Mouse (Mus musculus) thymus, adult 2 months (tissue): ENCODE results near the gene Cemip2. TPM values are rescaled to one million over a fixed set of nuclear protein-coding genes. Genes with fewer than 3 reads are reported as not detected.

Source experiments
- DNase-seq: peaks from one replicate; pipeline ENCODE4 v3.0.0; 2021
- H3K27ac ChIP-seq: fragments of 200-500 bp; 2 replicates; pipeline ENCODE4 v1.5.1; 2012; ENCODE audit warnings: low read length, control low read depth; ENCODE audit not compliant: control insufficient read depth, insufficient read depth
- H3K27me3 ChIP-seq: fragments of 200-500 bp; 2 replicates; pipeline ENCODE4 v1.6.1; 2012; ENCODE audit warnings: mild to moderate bottlenecking, low read length, moderate library complexity, mixed read lengths; ENCODE audit not compliant: control insufficient read depth, insufficient read depth
- H3K36me3 ChIP-seq: fragments of 200-500 bp; 2 replicates; pipeline ENCODE4 v1.6.1; 2012; ENCODE audit warnings: mild to moderate bottlenecking, low read length, moderate library complexity; ENCODE audit not compliant: control insufficient read depth, insufficient read depth
- H3K4me1 ChIP-seq: fragments of 200-500 bp; replicated peaks from 2 replicates; pipeline ENCODE4 v1.6.1; 2012; ENCODE audit warnings: low read length; ENCODE audit not compliant: control insufficient read depth, insufficient read depth
- H3K4me3 ChIP-seq: fragments of 200-500 bp; 2 replicates; pipeline ENCODE4 v1.5.1; 2012; ENCODE audit warnings: mild to moderate bottlenecking, low read length, control low read depth, moderate library complexity; ENCODE audit not compliant: control insufficient read depth, insufficient read depth
- CTCF ChIP-seq: fragments of 200-500 bp; IDR thresholded peaks from 2 replicates; pipeline ENCODE4 v1.5.1; 2012; ENCODE audit warnings: mild to moderate bottlenecking, control low read depth, low read length, moderate library complexity, borderline replicate concordance; ENCODE audit not compliant: control insufficient read depth, poor library complexity, insufficient read depth; ENCODE audit errors: extremely low read depth
- POLR2A ChIP-seq: fragments of 200-500 bp; IDR thresholded peaks from 2 replicates; pipeline ENCODE4 v1.6.1; 2012; ENCODE audit warnings: mild to moderate bottlenecking, low read length, control low read depth, moderate library complexity; ENCODE audit not compliant: control insufficient read depth, poor library complexity, insufficient read depth; ENCODE audit errors: extremely low read depth
- WGBS: fragments of 180-500 bp; shearing (Covaris S2); methylation state at CpG from one replicate; pipeline ENCODE4 v1.1.7; 2018; 5-methylcytosine and 5-hydroxymethylcytosine counted together
- polyA plus RNA-seq: library from polyadenylated mRNA; depleted of rRNA; stranded (reverse); fragments of >200 nt; gene quantifications from 2 replicates; pipeline ENCODE4 v1.2.3, GENCODE M21; 2012; rRNA removed

Cemip2 gene
- polyA plus RNA-seq, 1 experiment = 3.1 TPM

DNA sequence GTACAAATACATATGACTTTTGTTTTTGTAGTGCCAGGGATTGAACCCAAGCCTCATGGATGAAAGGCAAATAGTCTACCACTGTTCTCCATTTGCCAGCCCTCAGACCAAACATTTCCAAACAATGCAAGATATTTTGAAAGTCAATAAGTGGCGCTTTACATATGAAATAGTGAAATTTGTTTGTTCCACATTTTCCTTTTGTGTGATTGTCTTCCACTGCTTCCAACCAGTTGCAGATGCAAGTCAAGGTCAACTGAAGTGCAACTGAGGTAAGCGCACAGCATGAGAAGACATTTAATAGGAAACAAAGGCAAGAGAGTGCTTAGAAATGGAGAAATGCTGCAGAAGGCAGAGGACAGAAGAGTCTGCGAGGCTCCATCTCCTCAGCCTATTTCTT is 116.7 kb downstream of the Cemip2 start:
- no peak for DNase-seq
- Histone ChIP-seq H3K27me3 (no peaks in the 10 kb centered on the region), H3K4me3 (no peak overlapping the region), H3K27ac (no peak overlapping the region), H3K4me1 (no peaks in the 10 kb centered on the region; the same call in 1 of the 2 replicates), H3K36me3 (no peaks in the 10 kb centered on the region)
- no peak for TF ChIP-seq CTCF
- no peak for TF ChIP-seq POLR2A
- WGBS = 94% methylated on average over 3 of the region's 3 CpGs

DNA sequence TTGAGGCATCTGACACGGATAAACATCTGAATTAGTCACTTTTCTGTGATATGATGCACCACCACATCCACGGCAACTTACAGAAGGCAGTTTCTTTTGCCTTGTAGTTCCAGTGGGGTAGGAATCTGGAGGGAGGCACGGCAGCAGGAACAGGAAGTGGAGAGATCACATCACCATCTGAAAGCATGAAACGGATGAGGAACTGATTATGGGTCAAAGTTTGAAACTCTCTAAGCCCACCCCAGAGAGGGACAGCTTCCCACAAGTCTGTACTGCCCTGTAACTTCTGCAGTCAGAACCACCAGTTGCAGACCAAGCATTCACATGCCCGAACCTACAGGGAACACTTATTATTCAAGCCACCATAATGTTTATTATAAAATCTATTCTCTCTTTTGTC is 117.4 kb downstream of the Cemip2 start:
- 41% methylated on average over 5 of the region's 5 CpGs for WGBS
- H3K27me3 ChIP-seq = no peaks in the 10 kb centered on the region
- no peak for DNase-seq
- no peak for TF ChIP-seq CTCF
- no peak for TF ChIP-seq POLR2A
- no peaks in the 10 kb centered on the region; the same call in 1 of the 2 replicates for H3K4me1 ChIP-seq
- H3K27ac ChIP-seq = no peak overlapping the region
- H3K4me3 ChIP-seq = no peak overlapping the region
- no peaks in the 10 kb centered on the region for H3K36me3 ChIP-seq

GRCm38 (mm10) chr19:21897122-21897827 is 119.1 kb downstream of the Cemip2 start:
- Histone ChIP-seq H3K27ac (no peak overlapping the region), H3K27me3 (no peaks in the 10 kb centered on the region), H3K4me3 (no peak overlapping the region), H3K36me3 (no peaks in the 10 kb centered on the region), H3K4me1 (no peaks in the 10 kb centered on the region; the same call in 1 of the 2 replicates)
- TF ChIP-seq CTCF = no peak
- no peak for TF ChIP-seq POLR2A
- no peak for DNase-seq
- 4% methylated on average over 7 of the region's 7 CpGs for WGBS

- TF ChIP-seq CTCF = no peak
- TF ChIP-seq POLR2A = no peak
- H3K36me3 ChIP-seq = no peaks in the 10 kb centered on the region
- no peak for DNase-seq
- 92% methylated on average over 12 of the region's 12 CpGs for WGBS
- no peak overlapping the region for H3K27ac ChIP-seq
- H3K27me3 ChIP-seq = no peaks in the 10 kb centered on the region
- H3K4me1 ChIP-seq = no peaks in the 10 kb centered on the region; the same call in 1 of the 2 replicates
- no peak overlapping the region for H3K4me3 ChIP-seq
Observed at GRCm38 (mm10) chr19:21898015-21898939, 120.1 kb downstream of the Cemip2 start.

Other genes starting within 250 kb of the Cemip2 start
- gene 1110059E24Rik, start 125.4 kb upstream of the Cemip2 start, polyA plus RNA-seq = 3.3 and 4.8 TPM in 2 replicates
- 8.2 and 12.8 TPM in 2 replicates for gene Abhd17b, start 125.2 kb upstream of the Cemip2 start, polyA plus RNA-seq